Mouse (Mus musculus) heart, adult 2 months (tissue): ENCODE measurements around the gene Uba3. TPM values are rescaled to one million over a fixed set of nuclear protein-coding genes. Genes with fewer than 3 reads are reported as not detected.

Source experiments
- DNase-seq, 2 experiments: peaks; one replicate each; pipeline ENCODE4 v3.0.0; 2021
- H3K27ac ChIP-seq: fragments of 200-600 bp; 2 replicates; pipeline ENCODE4 v1.8.1; 2022
- H3K27me3 ChIP-seq: fragments of 200-500 bp; 2 replicates; pipeline ENCODE4 v1.6.1; 2012; ENCODE audit warnings: mild to moderate bottlenecking, low read length, inconsistent platforms, mixed read lengths; ENCODE audit not compliant: control insufficient read depth, insufficient read depth
- H3K36me3 ChIP-seq: fragments of 200-500 bp; 2 replicates; pipeline ENCODE4 v1.6.1; 2012; ENCODE audit warnings: low read length, inconsistent platforms; ENCODE audit not compliant: control insufficient read depth, insufficient read depth
- H3K4me1 ChIP-seq: fragments of 200-500 bp; 2 replicates; pipeline ENCODE4 v1.6.1; 2011; ENCODE audit warnings: low read length; ENCODE audit not compliant: control insufficient read depth, insufficient read depth
- H3K4me3 ChIP-seq: fragments of 200-600 bp; 2 replicates; pipeline ENCODE4 v1.8.1; 2022
- H3K79me2 ChIP-seq: fragments of 200-500 bp; replicated peaks from 2 replicates; pipeline ENCODE4 v1.6.1; 2012; ENCODE audit warnings: mild to moderate bottlenecking, inconsistent platforms, low read length, moderate library complexity, mixed read lengths; ENCODE audit not compliant: control insufficient read depth, insufficient read depth
- H3K9ac ChIP-seq: fragments of 200-500 bp; 2 replicates; pipeline ENCODE4 v1.6.1; 2012; ENCODE audit warnings: low read depth, mild to moderate bottlenecking, control low read depth, inconsistent platforms, low read length, mixed read lengths
- CTCF ChIP-seq: fragments of 200-600 bp; IDR thresholded peaks from 2 replicates; pipeline ENCODE4 v1.8.1; 2022; ENCODE audit warnings: antibody characterized with exemption, mild to moderate bottlenecking, moderate library complexity
- EP300 ChIP-seq: fragments of 200-500 bp; IDR thresholded peaks from 2 replicates; pipeline ENCODE4 v1.6.1; 2011; ENCODE audit warnings: low read depth, low read length, control low read depth; ENCODE audit not compliant: insufficient read depth
- POLR2A ChIP-seq: fragments of 200-500 bp; IDR thresholded peaks from 2 replicates; pipeline ENCODE4 v1.6.1; 2011; ENCODE audit warnings: mild to moderate bottlenecking, low read depth, low read length, control low read depth; ENCODE audit not compliant: insufficient read depth
- WGBS: fragments of 180-500 bp; shearing (Covaris S2); methylation state at CpG from one replicate; pipeline ENCODE4 v1.1.7; 2018; 5-methylcytosine and 5-hydroxymethylcytosine counted together
- intact Hi-C: fragments of 180-260 bp; cut with DNase I; formaldehyde crosslinking; loops from one replicate; pipeline ENCODE4 v1.15.1; 2025
- polyA plus RNA-seq: library from polyadenylated mRNA; depleted of rRNA; stranded (reverse); fragments of >200 nt; gene quantifications from 2 replicates; pipeline ENCODE4 v1.2.3, GENCODE M21; 2012
- total RNA-seq, 2 experiments: library from RNA; stranded (reverse); gene quantifications; 2 replicates each; pipeline ENCODE4 v1.2.3; 2021

Gene Uba3
- total and polyA plus RNA-seq, 3 experiments = 20.0 to 59.3 (median 55.2) TPM

- Histone ChIP-seq H3K4me1 (peaks cover 5% of the 10 kb centered on the region), H3K36me3 (peaks cover 9% of the 10 kb centered on the region; the same call in 1 of the 2 replicates), H3K9ac (no peak overlapping the region), H3K27me3 (no peaks in the 10 kb centered on the region), H3K27ac (no peak overlapping the region), H3K4me3 (no peak overlapping the region), H3K79me2 (peaks cover 2% of the 10 kb centered on the region; the same call in 1 of the 2 replicates)
- intact Hi-C loops = no loop called here
- DNase-seq = no peak
- 82% methylated on average over 3 of the region's 3 CpGs for WGBS
- TF ChIP-seq CTCF (no peak), EP300 (no peak), POLR2A (no peak)
Observed at GRCm38 (mm10) chr6:97202477-97202876, 3.0 kb downstream of the Uba3 start.

DNA sequence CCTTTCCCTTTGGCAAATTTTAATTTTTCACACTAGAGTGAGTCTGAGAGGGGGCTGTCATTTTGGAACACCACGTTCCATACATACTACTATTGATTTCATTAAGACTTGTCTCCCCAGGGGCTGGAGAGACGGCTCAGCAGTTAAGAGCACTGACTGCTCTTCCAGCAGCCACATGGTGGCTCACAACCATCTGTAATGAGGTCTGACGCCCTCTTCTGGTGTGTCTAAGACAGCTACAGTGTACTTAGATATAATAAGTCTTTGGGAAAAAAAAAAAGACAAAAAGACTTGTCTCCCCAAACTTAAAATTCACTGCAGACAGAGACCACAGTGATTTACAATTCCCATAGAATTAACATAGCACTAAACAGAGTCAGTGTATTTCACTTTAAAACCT is 5.0 kb downstream of the Uba3 start:
- DNase-seq = no peak
- Histone ChIP-seq H3K79me2 (peaks cover 2% of the 10 kb centered on the region; the same call in 1 of the 2 replicates), H3K9ac (no peak overlapping the region), H3K27ac (no peak overlapping the region), H3K4me3 (no peak overlapping the region), H3K27me3 (no peaks in the 10 kb centered on the region), H3K36me3 (peaks cover 9% of the 10 kb centered on the region; the same call in 1 of the 2 replicates), H3K4me1 (peaks cover 4% of the 10 kb centered on the region)
- 67% methylated on average over 3 of the region's 3 CpGs for WGBS
- no peak for TF ChIP-seq EP300
- TF ChIP-seq CTCF = peak; percentile 28
- intact Hi-C loops = no loop called here

GRCm38 (mm10) chr6:97179367-97179828 is 26.0 kb downstream of the Uba3 start:
- intact Hi-C loops = loop anchor here (2.0 kb wide), 2 partner anchors 25 to 31 kb away; partner anchors contain the start of genes Eogt and Uba3
- no peak for TF ChIP-seq CTCF
- no peak for TF ChIP-seq POLR2A
- TF ChIP-seq EP300 = no peak
- peak overlapping the region; percentile 85 for H3K9ac ChIP-seq
- no peak for DNase-seq
- peak overlapping the region; percentile 96 for H3K27ac ChIP-seq
- H3K27me3 ChIP-seq = no peaks in the 10 kb centered on the region
- H3K36me3 ChIP-seq = peaks cover 7% of the 10 kb centered on the region; the same call in 1 of the 2 replicates
- WGBS = 8% methylated on average over 11 of the region's 11 CpGs
- peak overlapping the region; percentile 88 for H3K4me3 ChIP-seq
- peaks cover 1% of the 10 kb centered on the region; the same call in 1 of the 2 replicates for H3K79me2 ChIP-seq
- H3K4me1 ChIP-seq = peaks cover 6% of the 10 kb centered on the region

DNA sequence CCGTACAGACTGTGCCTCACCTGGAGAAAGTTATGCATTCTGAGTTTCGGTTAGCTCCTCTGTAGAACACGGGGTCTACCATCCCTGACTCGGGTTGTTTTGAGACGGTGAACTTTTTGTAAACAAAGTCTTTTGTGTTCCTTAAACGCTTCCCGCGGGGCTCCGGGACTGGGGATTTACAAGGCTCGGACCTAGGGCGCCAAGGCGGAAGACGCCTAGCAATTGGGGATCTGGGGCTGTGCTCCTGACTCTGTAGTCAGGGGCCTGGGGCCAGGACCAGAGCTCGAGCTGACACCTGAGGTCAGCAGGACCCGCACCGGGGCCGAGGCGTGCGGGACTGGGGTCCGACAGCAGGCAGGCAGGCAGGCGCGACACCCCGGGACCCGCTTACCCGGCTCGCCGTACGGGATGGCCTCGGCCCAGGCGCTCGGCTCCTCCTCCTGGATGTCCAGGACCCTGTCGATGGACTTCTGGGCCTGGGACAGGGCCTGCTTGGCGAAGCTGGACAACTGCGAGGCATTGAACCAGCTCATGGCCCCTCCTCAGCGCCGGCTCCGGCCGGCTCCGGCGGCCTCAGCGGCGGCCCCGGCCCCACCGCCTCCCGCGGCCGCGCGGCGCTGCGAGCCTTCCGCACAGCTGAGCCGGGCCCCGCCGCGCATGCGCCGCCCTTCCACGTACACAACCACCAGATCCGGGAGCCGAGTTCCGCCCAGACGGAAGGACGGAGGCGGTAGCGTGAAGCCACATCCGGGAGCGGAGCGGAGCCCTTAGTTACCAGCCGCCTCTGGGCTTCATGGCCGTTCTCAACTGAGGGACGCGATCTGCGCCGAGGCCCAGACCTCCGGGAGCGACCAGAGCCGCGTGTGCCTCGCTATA is 26.7 kb downstream of the Uba3 start, which contains the start of gene Tmf1:
Gene Tmf1, minus strand, starts transcription at position 632 of the 876 bp plus-strand sequence.
- 1% methylated on average over 80 of the region's 80 CpGs for WGBS

GRCm38 (mm10) chr6:97175716-97176115 is 29.7 kb downstream of the Uba3 start:
- no peaks in the 10 kb centered on the region for H3K27me3 ChIP-seq
- H3K4me1 ChIP-seq = peaks cover 6% of the 10 kb centered on the region
- peak in 1 of 2 experiments; percentile 27 for DNase-seq
- H3K79me2 ChIP-seq = peaks cover 3% of the 10 kb centered on the region; the same call in 1 of the 2 replicates
- H3K36me3 ChIP-seq = peaks cover 9% of the 10 kb centered on the region
- H3K27ac ChIP-seq = no peak overlapping the region
- no peak overlapping the region for H3K9ac ChIP-seq
- 39% methylated on average over 11 of the region's 11 CpGs for WGBS
- H3K4me3 ChIP-seq = no peak overlapping the region
- TF ChIP-seq POLR2A (no peak), EP300 (no peak), CTCF (no peak)
- intact Hi-C loops = no loop called here

More for the DNA sequence above, 26.7 kb downstream of the Uba3 start, which contains the start of gene Tmf1:
- DNase-seq = peak; percentile 96 to 98
- Histone ChIP-seq H3K9ac (peak within 1 kb of the TSS; percentile 85), H3K36me3 (peaks cover 7% of the 10 kb centered on the region; the same call in 1 of the 2 replicates), H3K27me3 (no peaks in the 10 kb centered on the region), H3K79me2 (peaks cover 1% of the 10 kb centered on the region; the same call in 1 of the 2 replicates), H3K4me1 (peaks cover 6% of the 10 kb centered on the region), H3K4me3 (peak within 1 kb of the TSS; percentile 88), H3K27ac (peak within 1 kb of the TSS; percentile 96)
- TF ChIP-seq CTCF (no peak), POLR2A (peak; percentile 94), EP300 (0 out of 2 replicates have a peak, but pooled peaks have one; percentile 38)
- intact Hi-C loops = loop anchor here (2.0 kb wide), 2 partner anchors 26 to 30 kb away; partner anchors contain the start of genes Eogt and Uba3
